Mouse (Mus musculus) brown adipose tissue, adult 24 weeks (tissue): ENCODE results near the gene Chst12. TPM values are rescaled to one million over a fixed set of nuclear protein-coding genes. Genes with fewer than 3 reads are reported as not detected.
A peak's percentile ranks its signal among the peaks of the same experiment; 100 is the strongest.

Experiments
- H3K27ac ChIP-seq: fragments of 200-500 bp; replicated peaks from 2 replicates; pipeline ENCODE4 v1.5.1; 2012; ENCODE audit warnings: low read depth, mild to moderate bottlenecking, low read length
- H3K4me1 ChIP-seq: fragments of 200-500 bp; 2 replicates; pipeline ENCODE4 v1.6.1; 2012; ENCODE audit warnings: low read length, mixed read lengths; ENCODE audit not compliant: control insufficient read depth, insufficient read depth, insufficient read length
- H3K4me3 ChIP-seq: fragments of 200-500 bp; 2 replicates; pipeline ENCODE4 v1.5.1; 2012; ENCODE audit warnings: low read depth, mild to moderate bottlenecking, low read length, moderate library complexity; ENCODE audit not compliant: insufficient read depth
- polyA plus RNA-seq: library from polyadenylated mRNA; stranded (reverse); fragments of >200 nt; gene quantifications from 2 replicates; pipeline ENCODE4 v1.2.4, GENCODE M21; 2012; ENCODE audit not compliant: missing spikeins, insufficient read depth, insufficient read length

Gene Chst12
- polyA plus RNA-seq, 1 experiment, result 23.1 TPM

- Histone ChIP-seq H3K27ac (peak overlapping the region; percentile 13; the same call in 1 of the 2 replicates), H3K4me3 (no peak overlapping the region), H3K4me1 (peaks cover 31% of the 10 kb centered on the region)
These were observed 3.3 kb downstream of the Chst12 start for GRCm38 (mm10) chr5:140508686-140509085.

- peaks cover 31% of the 10 kb centered on the region for H3K4me1 ChIP-seq
- H3K4me3 ChIP-seq, result no peak overlapping the region
- H3K27ac ChIP-seq, result no peak overlapping the region; the same call in 1 of the 2 replicates
These were observed 3.9 kb downstream of the Chst12 start for GRCm38 (mm10) chr5:140509204-140509603.

DNA sequence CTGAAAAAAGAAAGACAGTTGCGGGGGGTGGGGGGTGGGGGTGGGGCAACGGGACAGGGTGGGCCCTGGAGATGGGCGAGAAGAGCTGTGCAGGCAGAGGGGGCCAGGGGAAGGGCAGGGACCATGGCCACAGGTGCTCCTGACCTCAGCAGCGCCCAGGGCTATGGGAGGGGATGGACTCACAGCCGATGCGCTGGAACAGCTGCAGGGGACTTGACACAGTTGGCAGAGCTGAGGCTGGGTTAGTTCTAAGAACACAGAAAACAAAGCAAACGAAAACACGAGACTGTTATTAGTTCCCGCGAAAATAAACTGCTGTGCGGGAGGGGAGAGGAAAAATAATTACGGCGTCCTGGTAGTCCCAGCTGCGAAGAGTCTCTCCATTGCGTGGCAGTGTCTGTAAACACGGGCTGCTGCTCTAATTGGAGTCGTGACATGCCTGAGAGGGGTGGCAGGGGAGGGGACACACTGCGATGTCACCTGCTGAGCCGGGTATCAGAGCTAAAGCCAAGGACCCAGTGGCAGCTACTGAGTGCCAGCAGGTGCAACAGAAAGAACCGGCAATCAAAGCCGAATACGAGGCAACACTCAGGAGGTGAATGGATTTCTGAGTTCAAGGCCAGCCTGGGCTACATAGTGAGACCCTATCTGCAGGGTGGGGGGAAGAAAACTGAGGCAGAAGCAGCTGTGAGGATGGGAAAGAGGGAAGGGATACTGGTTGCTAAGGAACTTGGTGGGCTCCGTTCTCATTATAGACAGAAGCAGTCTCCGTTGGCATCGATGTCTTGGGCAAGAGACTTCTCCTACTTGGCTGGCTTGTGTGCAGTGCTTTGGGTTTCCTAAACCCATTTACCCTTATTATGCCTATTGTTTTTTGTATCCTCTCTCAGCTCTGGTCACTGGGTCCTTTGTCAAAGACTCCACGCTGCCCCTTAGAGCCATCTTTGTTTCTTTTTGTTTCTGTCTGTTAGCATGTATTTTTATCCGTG is 5.0 kb downstream of the Chst12 start:
- H3K4me3 ChIP-seq, result peak overlapping the region; percentile 25; the same call in 1 of the 2 replicates
- no peak overlapping the region for H3K27ac ChIP-seq

DNA sequence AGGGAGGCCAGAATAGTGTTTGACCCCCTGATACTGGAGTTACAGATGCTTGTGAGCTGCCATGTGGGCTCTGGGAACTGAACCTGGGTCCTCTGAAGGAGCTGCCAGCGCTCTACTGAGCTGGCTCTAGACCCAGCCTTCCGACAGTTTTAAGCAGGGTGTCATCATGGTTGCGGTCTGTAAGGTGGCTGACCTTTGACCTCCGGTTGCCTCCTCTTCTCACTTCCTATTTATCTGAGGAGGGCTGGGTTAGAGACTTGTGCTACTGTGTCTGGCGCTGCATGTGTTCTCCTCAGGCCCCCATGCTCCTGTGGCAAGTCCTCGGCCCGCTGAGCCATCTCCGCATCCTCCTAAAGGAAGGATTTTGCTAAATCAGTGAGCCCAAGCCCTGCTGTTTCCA is 8.6 kb downstream of the Chst12 start:
- no peak overlapping the region for H3K4me3 ChIP-seq
- H3K27ac ChIP-seq, result no peak overlapping the region

More for the DNA sequence above, 5.0 kb downstream of the Chst12 start:
- H3K4me1 ChIP-seq, result peaks cover 36% of the 10 kb centered on the region

DNA sequence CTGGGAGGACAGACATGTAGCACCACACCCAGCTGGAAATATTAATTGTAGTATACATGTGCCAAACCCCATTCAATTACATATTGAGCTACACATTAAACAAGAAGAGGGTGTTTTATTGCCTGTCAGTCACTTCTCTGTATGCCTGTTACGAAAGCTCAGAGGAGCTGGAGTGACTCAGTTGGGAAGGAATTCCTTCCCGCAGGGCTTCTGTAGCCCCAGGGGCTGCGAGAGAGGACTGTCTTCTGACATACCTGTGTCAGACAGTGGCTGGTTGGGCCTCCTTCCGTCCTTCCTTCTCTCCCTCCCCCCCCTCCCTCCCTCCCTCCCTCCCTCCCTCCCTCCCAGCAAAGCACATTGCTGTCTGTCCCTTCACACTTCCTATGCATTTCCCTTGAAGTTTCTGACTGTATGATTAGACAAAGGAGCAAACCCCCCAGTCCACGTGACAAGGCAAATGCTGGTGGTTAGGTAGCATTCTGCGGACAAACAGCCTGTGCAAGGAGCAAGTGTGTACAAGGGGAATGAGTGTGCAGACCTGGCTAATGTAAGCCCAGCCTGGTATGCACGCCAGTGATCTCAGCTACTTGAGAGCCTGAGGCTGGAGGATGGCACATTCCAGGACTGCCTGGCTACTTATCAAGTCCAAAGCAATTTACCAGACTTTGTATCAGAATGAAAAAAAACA is 9.6 kb downstream of the Chst12 start:
- Histone ChIP-seq H3K27ac (no peak overlapping the region), H3K4me1 (peaks cover 15% of the 10 kb centered on the region), H3K4me3 (no peak overlapping the region)

More for the DNA sequence above, 8.6 kb downstream of the Chst12 start:
- H3K4me1 ChIP-seq, result peaks cover 18% of the 10 kb centered on the region

- no peak overlapping the region for H3K4me3 ChIP-seq
- no peak overlapping the region for H3K27ac ChIP-seq
- H3K4me1 ChIP-seq, result peaks cover 7% of the 10 kb centered on the region
These were observed 12.0 kb downstream of the Chst12 start for GRCm38 (mm10) chr5:140517159-140517920.

DNA sequence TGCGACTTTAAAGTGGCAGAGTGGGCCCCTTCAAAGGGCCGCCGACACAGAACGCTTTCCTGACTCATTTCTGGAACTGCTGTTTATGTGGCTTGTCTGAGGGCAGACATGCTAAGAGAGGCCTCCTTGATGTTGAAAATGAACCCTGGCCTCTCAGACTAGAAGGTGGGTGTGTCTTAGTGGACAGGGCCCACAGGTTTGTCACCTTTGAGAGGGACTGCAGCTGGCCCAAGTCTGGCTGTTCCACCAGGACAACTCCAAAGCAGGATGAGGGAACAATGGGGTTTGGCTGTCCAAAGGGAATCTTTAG is 12.5 kb downstream of the Chst12 start:
- Histone ChIP-seq H3K4me3 (no peak overlapping the region), H3K4me1 (peaks cover 7% of the 10 kb centered on the region), H3K27ac (no peak overlapping the region)

GRCm38 (mm10) chr5:140521196-140521595 is 15.8 kb downstream of the Chst12 start:
- no peak overlapping the region for H3K4me3 ChIP-seq
- H3K27ac ChIP-seq, result no peak overlapping the region
- no peaks in the 10 kb centered on the region; the same call in none of the 2 replicates for H3K4me1 ChIP-seq

- Histone ChIP-seq H3K4me3 (no peak overlapping the region), H3K27ac (no peak overlapping the region), H3K4me1 (no peaks in the 10 kb centered on the region)
These were observed 21.4 kb downstream of the Chst12 start for GRCm38 (mm10) chr5:140526754-140527153.

DNA sequence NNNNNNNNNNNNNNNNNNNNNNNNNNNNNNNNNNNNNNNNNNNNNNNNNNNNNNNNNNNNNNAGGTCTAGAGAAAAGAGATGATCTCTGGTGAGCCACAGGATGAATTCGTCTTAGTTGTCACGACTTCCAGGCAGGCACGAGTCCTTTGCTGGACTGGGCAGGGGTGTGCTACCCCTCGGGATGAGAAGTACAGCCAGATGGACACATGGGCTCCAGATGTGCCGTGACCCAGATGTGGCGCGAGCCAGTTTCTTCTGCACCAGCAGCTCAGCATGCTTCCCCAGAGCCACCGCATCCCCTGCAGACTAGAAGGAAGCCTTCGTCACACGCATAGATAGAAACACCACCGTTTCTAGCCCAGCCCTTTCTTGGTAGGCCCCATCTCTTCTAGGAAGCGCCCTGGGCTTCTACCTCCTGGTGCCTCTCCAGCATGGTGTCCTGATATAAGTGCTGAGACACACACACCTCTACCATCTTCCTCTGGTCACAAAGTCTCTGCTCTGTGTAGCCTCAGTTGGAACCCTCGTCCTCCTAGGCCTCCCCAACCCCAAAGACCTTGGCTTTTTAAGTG is 32.8 kb downstream of the Chst12 start:
- no peak overlapping the region for H3K4me3 ChIP-seq
- no peak overlapping the region for H3K27ac ChIP-seq
- H3K4me1 ChIP-seq, result no peaks in the 10 kb centered on the region

DNA sequence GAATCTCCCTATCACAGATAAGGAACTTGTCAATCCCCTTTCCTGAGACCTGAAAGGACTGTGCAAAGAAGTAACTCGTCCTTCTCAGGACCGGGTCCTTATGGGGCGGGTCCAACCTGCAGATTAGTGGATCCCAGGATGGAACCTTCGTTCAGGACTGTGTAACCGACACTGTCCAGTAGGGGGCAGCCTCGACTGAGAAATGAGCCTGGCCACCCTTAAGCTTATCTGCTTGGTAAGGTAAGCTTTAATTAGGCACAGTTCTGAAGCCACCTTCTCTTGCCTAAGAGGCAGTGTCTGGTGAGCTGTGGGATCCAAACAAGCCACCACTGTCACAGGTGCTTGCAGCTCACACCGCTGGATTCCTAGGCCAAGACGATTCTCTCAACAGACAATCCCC is 34.8 kb downstream of the Chst12 start:
- Histone ChIP-seq H3K27ac (no peak overlapping the region), H3K4me3 (no peak overlapping the region), H3K4me1 (no peaks in the 10 kb centered on the region)

- H3K4me3 ChIP-seq, result no peak overlapping the region
- no peak overlapping the region for H3K27ac ChIP-seq
- H3K4me1 ChIP-seq, result no peaks in the 10 kb centered on the region
These were observed 37.6 kb downstream of the Chst12 start for GRCm38 (mm10) chr5:140542811-140543575.

DNA sequence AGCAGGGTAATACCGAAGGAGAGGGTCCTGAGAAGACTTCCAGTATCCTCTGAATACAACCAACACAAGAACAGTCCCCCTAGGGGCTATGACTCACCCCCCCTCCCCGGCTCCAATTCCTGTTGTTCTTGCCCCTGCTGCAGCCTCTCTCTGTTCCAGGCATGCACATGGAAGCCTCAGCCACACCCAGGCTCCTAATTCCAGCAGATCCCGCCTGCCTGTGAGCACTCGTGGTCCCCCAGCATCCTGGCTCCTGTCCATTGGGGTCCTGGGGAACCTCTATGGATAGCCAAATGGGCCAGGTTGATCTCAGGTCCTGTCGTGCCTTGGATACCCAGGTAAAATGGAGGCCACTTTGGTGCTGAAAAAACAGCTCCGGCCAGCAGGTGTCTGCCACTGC is 40.3 kb downstream of the Chst12 start:
- no peak overlapping the region for H3K4me3 ChIP-seq
- H3K27ac ChIP-seq, result no peak overlapping the region
- no peaks in the 10 kb centered on the region for H3K4me1 ChIP-seq

- H3K4me3 ChIP-seq, result no peak overlapping the region
These were observed 41.0 kb downstream of the Chst12 start for GRCm38 (mm10) chr5:140546332-140546731.

More at GRCm38 (mm10) chr5:140546332-140546731, 41.0 kb downstream of the Chst12 start:
- H3K27ac ChIP-seq, result no peak overlapping the region
- no peaks in the 10 kb centered on the region for H3K4me1 ChIP-seq
